Mouse (Mus musculus) lung, postnatal 0 days (tissue): ENCODE measurements around the gene Aspn.

Experiments used
- CTCF ChIP-seq: IDR thresholded peaks from 2 replicates; pipeline ENCODE4 v1.5.1; 2016; ENCODE audit warnings: antibody characterized with exemption, mild to moderate bottlenecking
- EP300 ChIP-seq: IDR thresholded peaks from 2 replicates; pipeline ENCODE4 v1.6.1; 2016; ENCODE audit warnings: antibody characterized with exemption, mild to moderate bottlenecking, control low read depth

- TF ChIP-seq CTCF (no peak), EP300 (no peak)
Observed at GRCm38 (mm10) chr13:49507176-49507575, 37.1 kb upstream of the Aspn start.
